Mouse (Mus musculus) hindbrain, embryonic 15.5 days (tissue): ENCODE results near the gene Agtr1b. TPM values are rescaled to one million over a fixed set of nuclear protein-coding genes. Genes with fewer than 3 reads are reported as not detected.

Experiments
- ATAC-seq: fragments of 200-750 bp; cut with Nextera tagmentation; 2 replicates; pipeline ENCODE4 v1.8.0; 2017; ENCODE audit warnings: low read depth, moderate number of reproducible peaks, moderate TSS enrichment; ENCODE audit not compliant: low FRiP score
- H3K27ac ChIP-seq: fragments of 300-500 bp; sonication (generic); replicated peaks from 2 replicates; pipeline ENCODE4 v1.5.1; 2015; ENCODE audit warnings: mild to moderate bottlenecking, inconsistent platforms
- H3K27me3 ChIP-seq: fragments of 300-500 bp; sonication (generic); 2 replicates; pipeline ENCODE4 v1.6.1; 2015; ENCODE audit warnings: control low read depth, inconsistent platforms
- H3K36me3 ChIP-seq: fragments of 300-500 bp; sonication (generic); 2 replicates; pipeline ENCODE4 v1.6.1; 2015; ENCODE audit warnings: control low read depth, inconsistent platforms
- H3K4me1 ChIP-seq: fragments of 300-500 bp; sonication (generic); replicated peaks from 2 replicates; pipeline ENCODE4 v1.6.1; 2015; ENCODE audit warnings: control low read depth, inconsistent platforms
- H3K4me2 ChIP-seq: fragments of 300-500 bp; sonication (generic); 2 replicates; pipeline ENCODE4 v1.6.1; 2015; ENCODE audit warnings: moderate library complexity, mild to moderate bottlenecking, inconsistent platforms
- H3K4me3 ChIP-seq: fragments of 300-500 bp; sonication (generic); 2 replicates; pipeline ENCODE4 v1.5.1; 2015; ENCODE audit warnings: mild to moderate bottlenecking, inconsistent platforms
- H3K9ac ChIP-seq: fragments of 300-500 bp; sonication (generic); 2 replicates; pipeline ENCODE4 v1.6.1; 2015; ENCODE audit warnings: inconsistent platforms
- H3K9me3 ChIP-seq: fragments of 300-500 bp; sonication (generic); 2 replicates; pipeline ENCODE4 v1.6.1; 2016; ENCODE audit warnings: control low read depth, inconsistent platforms
- WGBS: fragments of 180-500 bp; shearing (Covaris S2); methylation state at CpG from one replicate; pipeline ENCODE4 v1.1.7; 2015; 5-methylcytosine and 5-hydroxymethylcytosine counted together
- polyA plus RNA-seq: library from polyadenylated mRNA; unstranded; fragments of >200 nt; fragmentation: Nextera tagmentation; extraction: Ambion mirVana; gene quantifications from 2 replicates; pipeline ENCODE4 v1.2.1, GENCODE M21; 2015

Agtr1b gene
- 0.33 and 0.38 TPM in 2 replicates for polyA plus RNA-seq

DNA sequence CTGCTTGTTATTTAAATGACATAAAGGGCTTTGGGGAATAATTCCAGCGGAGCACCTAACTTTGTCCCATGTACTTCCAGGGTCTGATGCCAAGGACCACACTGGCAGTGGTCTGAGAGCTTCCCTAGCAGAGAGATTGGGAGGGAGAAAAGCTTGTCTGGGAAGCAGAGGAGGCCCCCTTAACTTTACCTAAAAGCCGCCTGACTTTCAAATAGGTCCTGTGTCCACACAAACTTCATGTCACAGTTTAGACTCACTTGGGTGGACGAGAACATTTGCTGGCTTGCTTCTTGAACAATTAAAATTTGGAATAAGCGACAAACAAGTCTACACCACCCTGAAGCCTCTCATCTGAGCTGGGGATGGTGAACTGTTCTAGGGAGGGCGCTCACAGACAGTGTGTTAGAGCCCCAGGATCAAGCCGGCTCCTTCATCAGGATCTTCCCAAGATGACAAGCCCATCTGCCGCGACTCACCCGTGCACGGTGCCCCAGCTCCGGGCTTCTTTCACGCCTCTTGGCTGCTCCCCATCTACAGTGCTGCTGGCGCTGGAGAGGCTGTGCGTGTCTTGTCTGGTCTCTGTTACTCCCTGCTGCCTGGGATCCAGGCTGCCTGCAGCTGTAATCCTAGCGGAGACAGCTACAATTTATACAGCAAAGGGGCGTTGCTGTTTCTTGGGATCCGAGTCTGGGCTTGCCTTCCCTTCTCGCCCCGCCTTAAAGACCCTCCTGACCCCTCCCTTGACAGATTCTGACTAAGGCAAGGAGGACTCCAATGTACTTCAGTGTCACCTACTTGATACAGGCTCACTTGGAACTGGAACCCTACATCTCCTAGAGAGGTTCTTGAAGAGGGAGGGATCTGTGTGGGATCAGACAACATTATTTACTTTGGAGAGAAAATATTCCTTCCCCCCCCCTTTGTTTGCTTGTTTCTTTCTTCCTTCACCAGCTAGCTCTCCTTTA is at the start of gene Agtr1b:
TSS of gene Agtr1b (minus strand) at position 620 of the 965 bp plus-strand sequence.
- Histone ChIP-seq H3K27ac (no peak within 1 kb of the TSS), H3K4me1 (no peaks in the 10 kb centered on the region), H3K9me3 (no peaks in the 10 kb centered on the region), H3K9ac (peak within 1 kb of the TSS; percentile 19), H3K4me3 (peak within 1 kb of the TSS; percentile 30), H3K36me3 (no peaks in the 10 kb centered on the region), H3K4me2 (peak within 1 kb of the TSS; percentile 52), H3K27me3 (no peaks in the 10 kb centered on the region)
- 12% methylated on average over 19 of the region's 19 CpGs for WGBS
- peak; percentile 94 for ATAC-seq

- ATAC-seq, result no peak
- Histone ChIP-seq H3K36me3 (no peaks in the 10 kb centered on the region), H3K4me1 (no peaks in the 10 kb centered on the region)
Measured at GRCm38 (mm10) chr3:20353598-20353997, 13.4 kb downstream of the Agtr1b start.

GRCm38 (mm10) chr3:20348206-20348605 is 18.8 kb downstream of the Agtr1b start:
- H3K9me3 ChIP-seq, result no peaks in the 10 kb centered on the region
- no peak overlapping the region for H3K9ac ChIP-seq
- H3K4me1 ChIP-seq, result no peaks in the 10 kb centered on the region
- H3K4me3 ChIP-seq, result no peak overlapping the region
- no peak for ATAC-seq
- H3K27ac ChIP-seq, result no peak overlapping the region
- H3K27me3 ChIP-seq, result no peaks in the 10 kb centered on the region
- no peak overlapping the region for H3K4me2 ChIP-seq
- H3K36me3 ChIP-seq, result no peaks in the 10 kb centered on the region

More at GRCm38 (mm10) chr3:20353598-20353997, 13.4 kb downstream of the Agtr1b start:
- Histone ChIP-seq H3K27ac (no peak overlapping the region), H3K27me3 (no peaks in the 10 kb centered on the region), H3K9me3 (no peaks in the 10 kb centered on the region), H3K4me2 (no peak overlapping the region), H3K4me3 (no peak overlapping the region), H3K9ac (no peak overlapping the region)

DNA sequence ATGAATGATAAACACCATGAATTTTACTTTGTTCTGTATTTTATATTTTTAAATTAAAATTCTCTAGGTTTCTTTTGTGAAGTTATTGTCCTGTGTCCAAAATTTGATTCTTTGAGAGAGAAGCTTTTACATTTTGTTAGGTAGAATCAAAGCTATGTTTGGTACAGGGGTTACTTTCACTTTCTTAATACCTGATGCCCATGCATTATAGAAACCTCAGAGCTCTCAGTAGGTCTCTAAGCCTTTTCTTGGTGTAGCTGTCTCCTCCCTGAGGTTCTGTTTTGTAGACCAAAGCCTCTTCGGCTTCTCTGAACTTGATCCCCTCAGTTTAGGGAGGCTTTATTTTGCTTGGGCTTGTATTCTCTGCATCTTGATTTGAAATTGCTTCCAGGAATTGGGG is 26.6 kb downstream of the Agtr1b start:
- H3K4me2 ChIP-seq, result no peak overlapping the region
- no peak for ATAC-seq

DNA sequence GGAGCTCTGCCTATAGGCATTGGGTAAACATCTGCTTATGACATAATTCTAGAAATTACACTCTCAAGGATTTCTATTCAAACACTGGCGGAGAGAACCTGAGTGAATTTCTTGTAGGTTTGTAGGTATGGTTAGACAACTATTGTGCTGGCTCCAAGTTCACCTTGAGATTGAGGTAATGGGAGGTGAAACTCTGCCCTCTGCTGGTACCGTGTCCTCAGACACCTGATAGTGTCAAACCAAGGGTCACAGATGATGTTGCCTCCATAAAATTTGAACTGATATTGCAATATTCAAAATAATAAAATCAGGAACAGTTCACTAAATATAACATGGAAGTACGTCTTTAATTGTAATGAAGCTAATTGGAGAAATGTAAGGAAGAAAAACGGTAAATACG is 32.3 kb downstream of the Agtr1b start:
- H3K36me3 ChIP-seq, result no peaks in the 10 kb centered on the region
- no peak overlapping the region for H3K9ac ChIP-seq
- H3K4me2 ChIP-seq, result no peak overlapping the region
- no peak overlapping the region for H3K4me3 ChIP-seq
- 66% methylated on average over 5 of the region's 5 CpGs for WGBS
- H3K27ac ChIP-seq, result no peak overlapping the region
- no peaks in the 10 kb centered on the region for H3K27me3 ChIP-seq
- ATAC-seq, result no peak
- no peaks in the 10 kb centered on the region for H3K9me3 ChIP-seq
- no peaks in the 10 kb centered on the region for H3K4me1 ChIP-seq

More for the DNA sequence above, 26.6 kb downstream of the Agtr1b start:
- no peak overlapping the region for H3K4me3 ChIP-seq
- no peaks in the 10 kb centered on the region for H3K9me3 ChIP-seq
- H3K4me1 ChIP-seq, result no peaks in the 10 kb centered on the region
- H3K27me3 ChIP-seq, result no peaks in the 10 kb centered on the region
- no peak overlapping the region for H3K9ac ChIP-seq
- no peaks in the 10 kb centered on the region for H3K36me3 ChIP-seq
- 95% methylated on average over 1 of the region's 1 CpGs for WGBS
- no peak overlapping the region for H3K27ac ChIP-seq

GRCm38 (mm10) chr3:20317233-20317632 is 49.7 kb downstream of the Agtr1b start:
- Histone ChIP-seq H3K27me3 (no peaks in the 10 kb centered on the region), H3K4me1 (no peaks in the 10 kb centered on the region), H3K9me3 (no peaks in the 10 kb centered on the region), H3K9ac (no peak overlapping the region), H3K4me3 (no peak overlapping the region), H3K27ac (no peak overlapping the region), H3K36me3 (no peaks in the 10 kb centered on the region), H3K4me2 (no peak overlapping the region)
- WGBS, result 18% methylated on average over 1 of the region's 1 CpGs
- ATAC-seq, result no peak

GRCm38 (mm10) chr3:20309142-20309541 is 57.8 kb downstream of the Agtr1b start:
- no peaks in the 10 kb centered on the region for H3K4me1 ChIP-seq
- ATAC-seq, result no peak
- no peak overlapping the region for H3K27ac ChIP-seq
- WGBS, result 80% methylated on average over 4 of the region's 4 CpGs
- no peak overlapping the region for H3K4me2 ChIP-seq
- no peaks in the 10 kb centered on the region for H3K9me3 ChIP-seq
- H3K36me3 ChIP-seq, result no peaks in the 10 kb centered on the region
- H3K27me3 ChIP-seq, result no peaks in the 10 kb centered on the region
- no peak overlapping the region for H3K9ac ChIP-seq
- H3K4me3 ChIP-seq, result no peak overlapping the region

DNA sequence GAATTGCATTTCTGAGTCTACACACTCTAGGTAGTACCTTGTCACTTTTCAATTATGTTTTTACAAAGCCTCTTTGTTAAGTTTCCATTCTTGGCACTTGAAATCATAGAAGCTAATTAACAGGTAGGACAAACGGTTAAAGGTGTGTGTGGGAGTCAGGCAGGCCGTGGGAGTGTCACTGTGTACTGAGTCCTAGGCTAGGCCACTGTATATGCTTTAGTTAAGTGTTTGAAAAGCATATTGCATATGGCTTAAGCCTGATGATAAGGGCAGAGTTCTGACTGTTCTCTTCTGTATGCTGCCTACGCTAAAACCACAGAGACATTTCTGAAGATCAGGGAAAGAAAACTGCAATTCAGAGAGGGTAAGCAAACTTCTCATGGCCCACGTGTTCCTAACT is 59.7 kb downstream of the Agtr1b start:
- WGBS, result 90% methylated on average over 4 of the region's 4 CpGs
- H3K4me2 ChIP-seq, result no peak overlapping the region

DNA sequence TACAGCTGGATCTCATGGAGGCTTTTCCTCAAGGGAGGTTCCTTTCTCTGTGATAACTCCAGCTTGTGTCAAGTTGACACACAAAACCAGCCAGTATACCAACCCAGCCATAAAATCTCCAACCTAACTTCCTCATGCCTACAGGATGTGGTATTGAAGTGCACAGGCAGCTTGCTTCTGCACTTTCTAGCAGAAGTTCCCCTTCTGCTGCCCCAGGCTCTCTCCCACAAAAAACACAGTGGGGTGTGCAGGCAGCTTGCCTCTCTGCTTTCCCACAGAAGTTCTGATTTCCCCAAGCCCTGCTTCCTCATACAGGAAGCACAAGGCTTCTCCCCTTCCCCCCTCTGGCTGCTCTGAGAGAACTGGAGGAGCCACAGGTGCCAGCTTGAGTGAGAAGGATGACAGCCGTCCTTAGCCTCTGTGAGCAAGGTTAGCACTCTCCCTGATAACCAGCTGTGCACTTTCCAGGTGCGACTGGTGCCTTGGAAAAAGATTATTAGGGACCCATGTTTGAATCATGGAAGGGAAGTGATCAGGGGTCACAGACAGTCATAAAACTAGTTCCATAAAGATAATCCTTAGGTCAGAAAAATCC is 62.1 kb downstream of the Agtr1b start:
- Histone ChIP-seq H3K27me3 (no peaks in the 10 kb centered on the region), H3K27ac (no peak overlapping the region), H3K4me1 (no peaks in the 10 kb centered on the region), H3K9me3 (no peaks in the 10 kb centered on the region), H3K4me2 (no peak overlapping the region), H3K9ac (no peak overlapping the region), H3K4me3 (no peak overlapping the region), H3K36me3 (no peaks in the 10 kb centered on the region)
- ATAC-seq, result no peak
- WGBS, result 79% methylated on average over 2 of the region's 2 CpGs

More for the DNA sequence above, 59.7 kb downstream of the Agtr1b start:
- no peaks in the 10 kb centered on the region for H3K9me3 ChIP-seq
- H3K4me1 ChIP-seq, result no peaks in the 10 kb centered on the region
- ATAC-seq, result no peak
- no peak overlapping the region for H3K4me3 ChIP-seq
- H3K27me3 ChIP-seq, result no peaks in the 10 kb centered on the region
- no peak overlapping the region for H3K27ac ChIP-seq
- H3K36me3 ChIP-seq, result no peaks in the 10 kb centered on the region
- H3K9ac ChIP-seq, result no peak overlapping the region

- Histone ChIP-seq H3K36me3 (no peaks in the 10 kb centered on the region), H3K4me3 (no peak overlapping the region), H3K9ac (no peak overlapping the region), H3K4me1 (no peaks in the 10 kb centered on the region), H3K27ac (no peak overlapping the region), H3K9me3 (no peaks in the 10 kb centered on the region), H3K4me2 (no peak overlapping the region), H3K27me3 (no peaks in the 10 kb centered on the region)
- no peak for ATAC-seq
- 85% methylated on average over 3 of the region's 3 CpGs for WGBS
Measured at GRCm38 (mm10) chr3:20295546-20295945, 71.4 kb downstream of the Agtr1b start.

DNA sequence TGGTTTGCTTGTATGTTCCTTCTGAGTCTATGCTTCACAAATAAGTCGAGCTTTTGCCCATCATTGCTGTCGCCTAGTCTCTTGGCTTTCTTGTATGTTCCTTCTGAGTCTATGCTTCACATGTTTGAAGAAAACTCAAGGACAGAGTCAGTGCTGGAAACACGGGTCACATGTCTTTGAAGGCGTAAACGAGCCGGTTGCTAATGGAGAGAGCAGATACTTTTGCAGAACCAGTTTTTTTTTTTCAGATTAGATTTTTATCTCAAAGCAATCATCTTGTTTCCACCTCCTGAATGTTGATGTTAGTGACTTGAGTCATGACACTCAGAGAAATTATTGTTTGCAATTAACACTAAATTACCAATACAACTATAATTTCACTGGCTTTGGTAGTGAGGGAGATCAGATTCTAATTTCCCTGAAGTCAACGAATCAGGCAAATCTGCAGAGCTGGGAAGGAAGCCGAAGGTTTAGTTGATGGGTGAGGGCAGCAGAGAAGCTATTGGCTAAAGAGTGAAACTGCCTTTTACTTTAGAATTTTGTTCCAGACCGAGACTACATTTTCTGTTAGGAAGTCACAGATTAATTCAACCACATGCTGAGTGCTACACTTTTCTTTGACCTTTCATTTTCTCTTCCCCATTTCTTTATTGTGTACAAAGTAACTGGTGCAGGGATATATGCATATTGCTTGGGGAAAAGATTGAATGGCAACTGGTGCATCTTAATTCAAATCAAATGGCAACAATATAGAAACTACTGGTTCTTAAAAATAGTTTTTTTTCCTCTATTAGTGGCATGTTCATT is 72.2 kb downstream of the Agtr1b start:
- 82% methylated on average over 9 of the region's 9 CpGs for WGBS
- no peaks in the 10 kb centered on the region for H3K9me3 ChIP-seq
- no peak overlapping the region for H3K9ac ChIP-seq
- ATAC-seq, result no peak
- H3K27ac ChIP-seq, result no peak overlapping the region
- H3K4me2 ChIP-seq, result no peak overlapping the region
- no peaks in the 10 kb centered on the region for H3K27me3 ChIP-seq
- no peaks in the 10 kb centered on the region for H3K36me3 ChIP-seq
- H3K4me1 ChIP-seq, result no peaks in the 10 kb centered on the region
- H3K4me3 ChIP-seq, result no peak overlapping the region

GRCm38 (mm10) chr3:20291370-20291769 is 75.6 kb downstream of the Agtr1b start:
- Histone ChIP-seq H3K4me3 (no peak overlapping the region), H3K36me3 (no peaks in the 10 kb centered on the region), H3K27ac (no peak overlapping the region), H3K9ac (no peak overlapping the region), H3K9me3 (no peaks in the 10 kb centered on the region), H3K4me1 (no peaks in the 10 kb centered on the region), H3K4me2 (no peak overlapping the region), H3K27me3 (no peaks in the 10 kb centered on the region)
- ATAC-seq, result no peak
